29 mouse cellular contexts compared by ENCODE assay signal in genomic region chr5:116037731-116038130, GRCm38 (mm10). TPM values are rescaled to one million over a fixed set of nuclear protein-coding genes. Genes with fewer than 3 reads are reported as not detected.
"Had no signal": no experiment of that assay in that cellular context is flagged by ENCODE, and none has a peak within 500 bp of the region (broad histone marks: within the 10 kb centered on the region; RNA-seq: fewer than 3 reads in every experiment).

No protein-coding gene starts in this region.

- H3K27me3 ChIP-seq: midbrain, embryonic 13.5 days had no signal

- H3K27ac ChIP-seq: kidney, embryonic 15.5 days; left cerebral cortex, adult 2 months; liver, embryonic 13.5 days; midbrain, embryonic 10.5 days; midbrain, embryonic 13.5 days; stomach, postnatal 0 days had no signal

- H3K9me3 ChIP-seq: kidney, embryonic 15.5 days; liver, embryonic 13.5 days; midbrain, embryonic 10.5 days; midbrain, embryonic 13.5 days had no signal

- H3K4me3 ChIP-seq: kidney, embryonic 15.5 days; left cerebral cortex, adult 2 months; liver, embryonic 13.5 days; midbrain, embryonic 10.5 days; midbrain, embryonic 13.5 days had no signal

- H3K36me3 ChIP-seq: kidney, embryonic 15.5 days; liver, embryonic 13.5 days; midbrain, embryonic 10.5 days; midbrain, embryonic 13.5 days had no signal

- H3K9ac ChIP-seq: kidney, embryonic 15.5 days; liver, embryonic 13.5 days; midbrain, embryonic 13.5 days had no signal

- ATAC-seq: midbrain, embryonic 13.5 days had no signal

- H3K4me1 ChIP-seq: liver, embryonic 13.5 days had no signal

- DNase-seq: kidney, postnatal 10 days; kidney, postnatal 36 days; layer of hippocampus, postnatal 36 days; liver, embryonic 13.5 days; lung, adult 2 months; lung, postnatal 14 days; lung, postnatal 4 days; right cerebral cortex, adult 18-20 months; right cerebral cortex, postnatal 14 days; right cerebral cortex, postnatal 4 days; thymus, adult 18-20 months; thymus, postnatal 36 days had no signal

RNA-seq across cellular contexts. Expression of gene Tmem233, which starts 45.3 kb away (rescaled TPM):
- total RNA-seq: layer of hippocampus, adult 8-10 months; layer of hippocampus, postnatal 10 days; layer of hippocampus, postnatal 36 days; left cerebral cortex, adult 2 months; left cerebral cortex, postnatal 10 days; left cerebral cortex, postnatal 36 days; liver, adult 2 months; megakaryocyte progenitor cell, adult 5-6 weeks; midbrain, postnatal 0 days had no signal
- polyA plus RNA-seq: kidney, embryonic 15.5 days; limb, embryonic 11.5 days; liver, adult 2 months; liver, embryonic 13.5 days; liver, embryonic 16.5 days; midbrain, embryonic 10.5 days; midbrain, embryonic 13.5 days; midbrain, postnatal 0 days; neural tube, embryonic 11.5 days; neural tube, embryonic 14.5 days; stomach, embryonic 14.5 days; stomach, postnatal 0 days had no signal
